In genomic region chr16:20958905-20959304, GRCm38 (mm10) we compare ENCODE assay signal across 9 mouse cellular contexts.
DNase-seq lines count a peak whose midpoint lies in the region; ATAC-seq lines count a peak whose summit lies in the region.
"Had no signal": no experiment of that assay in that cellular context is flagged by ENCODE, and none has a peak within 500 bp of the region (broad histone marks: within the 10 kb centered on the region; RNA-seq: fewer than 3 reads in every experiment).

No protein-coding gene starts in this region.

- no peak for DNase-seq in forebrain, embryonic 10.5 days (ENCODE audit: extremely low spot score, low spot score)
- DNase-seq in midbrain, embryonic 14.5 days: peak; percentile 48
- no peak for DNase-seq in midbrain, embryonic 10.5 days (ENCODE audit: low spot score)
- peak; percentile 43 for DNase-seq in naive thymus-derived CD4-positive, alpha-beta T cell, adult 2 months (ENCODE audit: low read depth)
- DNase-seq in adrenal gland, postnatal 14 days: no peak

- no peaks in the 10 kb centered on the region for H3K27me3 ChIP-seq in forebrain, embryonic 13.5 days
- no peaks in the 10 kb centered on the region for H3K27me3 ChIP-seq in forebrain, embryonic 10.5 days (ENCODE audit: poor library complexity, severe bottlenecking)
- no peaks in the 10 kb centered on the region for H3K27me3 ChIP-seq in midbrain, embryonic 14.5 days (ENCODE audit: control insufficient read depth, insufficient read depth, low read length)
- H3K27me3 ChIP-seq in midbrain, embryonic 10.5 days (ENCODE audit: low read depth, poor library complexity, severe bottlenecking): no peaks in the 10 kb centered on the region
- H3K27me3 ChIP-seq in intestine, embryonic 16.5 days (replicated peaks; ENCODE audit: control insufficient read depth, insufficient read depth, low read length): no peaks in the 10 kb centered on the region
- H3K27me3 ChIP-seq: CH12.LX had no signal

- no peaks in the 10 kb centered on the region for H3K9me3 ChIP-seq in forebrain, embryonic 13.5 days (replicated peaks)
- no peaks in the 10 kb centered on the region for H3K9me3 ChIP-seq in forebrain, embryonic 10.5 days
- H3K9me3 ChIP-seq in midbrain, embryonic 14.5 days (ENCODE audit: control insufficient read depth, low read length): no peaks in the 10 kb centered on the region
- no peaks in the 10 kb centered on the region for H3K9me3 ChIP-seq in midbrain, embryonic 10.5 days (replicated peaks)
- H3K9me3 ChIP-seq in intestine, embryonic 16.5 days (ENCODE audit: control insufficient read depth, low read length): no peaks in the 10 kb centered on the region

- H3K9ac ChIP-seq in forebrain, embryonic 13.5 days: no peak overlapping the region
- H3K9ac ChIP-seq in midbrain, embryonic 14.5 days (replicated peaks; ENCODE audit: low read length): no peak overlapping the region
- no peak overlapping the region for H3K9ac ChIP-seq in intestine, embryonic 16.5 days (ENCODE audit: low read depth, low read length)

- H3K27ac ChIP-seq in forebrain, embryonic 13.5 days: no peak overlapping the region
- H3K27ac ChIP-seq in forebrain, embryonic 10.5 days: no peak overlapping the region
- H3K27ac ChIP-seq in midbrain, embryonic 14.5 days (replicated peaks; ENCODE audit: low read depth, low read length): no peak overlapping the region
- no peak overlapping the region for H3K27ac ChIP-seq in midbrain, embryonic 10.5 days (replicated peaks)
- no peak overlapping the region for H3K27ac ChIP-seq in intestine, embryonic 16.5 days (ENCODE audit: low read length)

- H3K4me3 ChIP-seq in forebrain, embryonic 13.5 days: no peak overlapping the region
- no peak overlapping the region for H3K4me3 ChIP-seq in forebrain, embryonic 10.5 days
- H3K4me3 ChIP-seq in midbrain, embryonic 14.5 days (replicated peaks; ENCODE audit: low read depth, low read length): no peak overlapping the region
- H3K4me3 ChIP-seq in midbrain, embryonic 10.5 days: no peak overlapping the region
- H3K4me3 ChIP-seq in intestine, embryonic 16.5 days (ENCODE audit: low read length): no peak overlapping the region

- 44% methylated on average over 10 of the region's 10 CpGs for WGBS in forebrain, embryonic 13.5 days
- WGBS in forebrain, embryonic 10.5 days: 86% methylated on average over 10 of the region's 10 CpGs
- 71% methylated on average over 10 of the region's 10 CpGs for WGBS in midbrain, embryonic 14.5 days
- WGBS in midbrain, embryonic 10.5 days: 88% methylated on average over 10 of the region's 10 CpGs
- 41% methylated on average over 10 of the region's 10 CpGs for WGBS in intestine, embryonic 16.5 days

- peak overlapping the region; percentile 20; the same call in 1 of the 2 replicates for H3K4me2 ChIP-seq in forebrain, embryonic 13.5 days
- H3K4me2 ChIP-seq in midbrain, embryonic 14.5 days (ENCODE audit: low read length): no peak overlapping the region
- H3K4me2 ChIP-seq in intestine, embryonic 16.5 days (ENCODE audit: low read depth, low read length): peak overlapping the region; percentile 33; the same call in 1 of the 2 replicates

- peak; percentile 77 for ATAC-seq in forebrain, embryonic 13.5 days
- ATAC-seq in midbrain, embryonic 14.5 days (ENCODE audit: low FRiP score, low TSS enrichment): no peak
- ATAC-seq in intestine, embryonic 16.5 days: peak; percentile 50
- ATAC-seq in inflammation-experienced regulatory T-cells, adult 6 months: no peak

- no peaks in the 10 kb centered on the region for H3K36me3 ChIP-seq in forebrain, embryonic 13.5 days (ENCODE audit: poor library complexity, severe bottlenecking)
- H3K36me3 ChIP-seq in forebrain, embryonic 10.5 days (replicated peaks): no peaks in the 10 kb centered on the region
- H3K36me3 ChIP-seq in midbrain, embryonic 14.5 days (ENCODE audit: control insufficient read depth, insufficient read depth, low read length): no peaks in the 10 kb centered on the region
- H3K36me3 ChIP-seq in midbrain, embryonic 10.5 days: no peaks in the 10 kb centered on the region
- H3K36me3 ChIP-seq in intestine, embryonic 16.5 days (ENCODE audit: control insufficient read depth, insufficient read depth, low read length): no peaks in the 10 kb centered on the region

- peaks cover 6% of the 10 kb centered on the region; the same call in 1 of the 2 replicates for H3K4me1 ChIP-seq in forebrain, embryonic 13.5 days
- no peaks in the 10 kb centered on the region for H3K4me1 ChIP-seq in forebrain, embryonic 10.5 days
- no peaks in the 10 kb centered on the region for H3K4me1 ChIP-seq in midbrain, embryonic 14.5 days (ENCODE audit: control insufficient read depth, insufficient read depth, low read length)
- H3K4me1 ChIP-seq in midbrain, embryonic 10.5 days: no peaks in the 10 kb centered on the region
- H3K4me1 ChIP-seq in intestine, embryonic 16.5 days (ENCODE audit: control insufficient read depth, insufficient read depth, low read length): no peaks in the 10 kb centered on the region

Comparison
In these comparisons a context has a peak if more than half of its experiments do, and no peak if none do; other contexts are left out.
1. DNase-seq: peak in midbrain, embryonic 14.5 days (single experiment) and naive thymus-derived CD4-positive, alpha-beta T cell, adult 2 months (single experiment); none in forebrain, embryonic 10.5 days (single experiment), midbrain, embryonic 10.5 days (single experiment) and adrenal gland, postnatal 14 days (single experiment).
2. ATAC-seq: peak in forebrain, embryonic 13.5 days (single experiment) and intestine, embryonic 16.5 days (single experiment); none in midbrain, embryonic 14.5 days (single experiment) and inflammation-experienced regulatory T-cells, adult 6 months (single experiment).